Mouse (Mus musculus) lung, postnatal 0 days (tissue): ENCODE measurements at regions not wholly inside any gene's neighbourhood (a gene's known extent, or its start where the extent isn't known, plus 50 kb on each side); places are given as distances from the start of the nearest gene placed in this dataset.

Experiments
- CTCF ChIP-seq: IDR thresholded peaks from 2 replicates; pipeline ENCODE4 v1.5.1; 2016; ENCODE audit warnings: antibody characterized with exemption, mild to moderate bottlenecking
- EP300 ChIP-seq: IDR thresholded peaks from 2 replicates; pipeline ENCODE4 v1.6.1; 2016; ENCODE audit warnings: antibody characterized with exemption, mild to moderate bottlenecking, control low read depth

DNA sequence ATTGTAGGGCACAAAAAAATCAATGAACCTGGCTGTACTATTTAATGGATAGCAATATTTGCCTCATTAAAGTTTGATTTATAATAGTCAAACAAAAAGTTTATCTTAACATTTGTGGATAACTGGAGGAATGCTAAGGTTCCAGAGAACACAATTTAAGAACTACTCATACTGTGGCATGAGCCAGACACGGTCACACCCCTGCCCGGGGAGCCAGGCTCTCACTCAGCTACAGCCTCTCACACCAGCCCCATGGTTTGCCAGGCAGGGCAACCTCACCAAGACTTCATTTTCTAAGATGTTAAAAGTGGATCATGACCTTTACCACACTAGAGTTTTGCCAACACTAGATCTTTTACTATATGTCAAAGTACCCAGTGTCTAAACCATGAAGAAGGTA lies 319.7 kb upstream of the Nr5a2 start:
- TF ChIP-seq CTCF (no peak), EP300 (no peak)
